Mouse (Mus musculus) spleen, postnatal 14 days (tissue): ENCODE measurements at regions not wholly inside any gene's neighbourhood (a gene's known extent, or its start where the extent isn't known, plus 50 kb on each side); places are given as distances from the start of the nearest gene placed in this dataset.

Experiments
- DNase-seq, 2 experiments: peaks; one replicate each; pipeline ENCODE4 v3.0.0; 2021 to 2022; ENCODE audit warnings: low spot score in 2 of 2

- no peak for DNase-seq
Measured at GRCm38 (mm10) chr2:178711587-178712080, 281.3 kb downstream of the Cdh26 start.

- DNase-seq, result no peak
Measured at GRCm38 (mm10) chr2:178712391-178712892, 282.1 kb downstream of the Cdh26 start.

- no peak for DNase-seq
Measured at GRCm38 (mm10) chr2:178715500-178716245, 285.3 kb downstream of the Cdh26 start.

GRCm38 (mm10) chr2:178718048-178718447 is 287.7 kb downstream of the Cdh26 start:
- no peak for DNase-seq

- DNase-seq, result no peak
Measured at GRCm38 (mm10) chr2:178723455-178723854, 293.1 kb downstream of the Cdh26 start.

- no peak for DNase-seq
Measured at GRCm38 (mm10) chr2:178724228-178724627, 293.9 kb downstream of the Cdh26 start.

GRCm38 (mm10) chr2:178727930-178728793 is 297.8 kb downstream of the Cdh26 start:
- no peak for DNase-seq

- DNase-seq, result no peak
Measured at GRCm38 (mm10) chr2:178728794-178729120, 298.4 kb downstream of the Cdh26 start.

- DNase-seq, result no peak
Measured at GRCm38 (mm10) chr2:178735099-178735498, 304.8 kb downstream of the Cdh26 start.

- DNase-seq, result no peak
Measured at GRCm38 (mm10) chr2:178744617-178745016, 314.3 kb downstream of the Cdh26 start.

GRCm38 (mm10) chr2:178745296-178746015 is 315.1 kb downstream of the Cdh26 start:
- no peak for DNase-seq

GRCm38 (mm10) chr2:178751247-178751646 is 320.9 kb downstream of the Cdh26 start:
- DNase-seq, result no peak

- peak in 1 of 2 experiments; percentile 20 for DNase-seq
Measured at GRCm38 (mm10) chr2:178758366-178758765, 328.0 kb downstream of the Cdh26 start.

- no peak for DNase-seq
Measured at GRCm38 (mm10) chr2:178768526-178768925, 338.2 kb downstream of the Cdh26 start.

- DNase-seq, result no peak
Measured at GRCm38 (mm10) chr2:178769001-178769400, 338.7 kb downstream of the Cdh26 start.

- DNase-seq, result no peak
Measured at GRCm38 (mm10) chr2:178771435-178771834, 341.1 kb downstream of the Cdh26 start.

GRCm38 (mm10) chr2:178771881-178772280 is 341.6 kb downstream of the Cdh26 start:
- no peak for DNase-seq

- DNase-seq, result no peak
Measured at GRCm38 (mm10) chr2:178784822-178785589, 354.7 kb downstream of the Cdh26 start.

GRCm38 (mm10) chr2:178785843-178786242 is 355.5 kb downstream of the Cdh26 start:
- DNase-seq, result no peak

GRCm38 (mm10) chr2:178795841-178796240 is 365.5 kb downstream of the Cdh26 start:
- DNase-seq, result no peak

GRCm38 (mm10) chr2:178801464-178801863 is 371.1 kb downstream of the Cdh26 start:
- DNase-seq, result no peak
